Mouse (Mus musculus): Measurements from ENCODE around the gene Bmp3.

- no peak for TF ChIP-seq MAX (IDR thresholded peaks at IDR 0.05; ENCODE audit: low read length)
- no peak for TF ChIP-seq CTCF (conservative IDR thresholded peaks at IDR 0.05 in 1 of 2, IDR thresholded peaks at IDR 0.05 in 1 of 2; ENCODE audit: low read depth in 2 of 2, low read length in 2 of 2)
- no peak for TF ChIP-seq POLR2A (IDR thresholded peaks at IDR 0.05; ENCODE audit: low read depth, low read length)
- no peak for TF ChIP-seq PAX5 (IDR thresholded peaks at IDR 0.05; ENCODE audit: low read length)
- TF ChIP-seq EP300 (IDR thresholded peaks at IDR 0.05; ENCODE audit: low read length) = no peak
- no peak for TF ChIP-seq CHD2 (IDR thresholded peaks at IDR 0.05; ENCODE audit: low read length)
- no peak for TF ChIP-seq SMC3 (IDR thresholded peaks at IDR 0.05; ENCODE audit: low read depth, low read length)
- no peak for TF ChIP-seq JUN (IDR thresholded peaks at IDR 0.05; ENCODE audit: insufficient read depth, low read depth, low read length)
- TF ChIP-seq KAT2A (IDR thresholded peaks at IDR 0.05; ENCODE audit: insufficient replicate concordance, low read length) = no peak
- no peak for TF ChIP-seq JUND (conservative IDR thresholded peaks at IDR 0.05; ENCODE audit: low read depth, low read length)
- no peak for TF ChIP-seq E2F4 (IDR thresholded peaks at IDR 0.05; ENCODE audit: insufficient replicate concordance, low read depth, low read length)
- no peak for TF ChIP-seq ZC3H11A (IDR thresholded peaks at IDR 0.05; ENCODE audit: low read depth, low read length)
Measured at GRCm38 (mm10) chr5:98922921-98923320, 68.7 kb downstream of the Bmp3 start.
